Mouse (Mus musculus) gastrocnemius, adult 2 months (tissue): Measurements from ENCODE around the gene Plekhm2. TPM values are rescaled to one million over a fixed set of nuclear protein-coding genes. Genes with fewer than 3 reads are reported as not detected.

ENCODE experiments used
- DNase-seq: peaks from one replicate; pipeline ENCODE4 v3.0.0; 2022
- H3K27ac ChIP-seq: fragments of 200-600 bp; 2 replicates; pipeline ENCODE4 v1.8.1; 2022; ENCODE audit warnings: mild to moderate bottlenecking
- H3K4me3 ChIP-seq: fragments of 200-600 bp; 2 replicates; pipeline ENCODE4 v1.8.1; 2022; ENCODE audit warnings: mild to moderate bottlenecking, moderate library complexity
- CTCF ChIP-seq: fragments of 200-600 bp; IDR thresholded peaks from 2 replicates; pipeline ENCODE4 v1.8.1; 2022; ENCODE audit warnings: antibody characterized with exemption, mild to moderate bottlenecking, moderate library complexity
- intact Hi-C: fragments of 180-260 bp; cut with DNase I; formaldehyde crosslinking; loops from one replicate; pipeline ENCODE4 v1.15.1; 2025
- total RNA-seq, 2 experiments: library from RNA; stranded (reverse); gene quantifications; 2 replicates each; pipeline ENCODE4 v1.2.3; 2021

The Plekhm2 gene
- total RNA-seq, 2 experiments from 2014 or later = 32.9 to 34.7 TPM

DNA sequence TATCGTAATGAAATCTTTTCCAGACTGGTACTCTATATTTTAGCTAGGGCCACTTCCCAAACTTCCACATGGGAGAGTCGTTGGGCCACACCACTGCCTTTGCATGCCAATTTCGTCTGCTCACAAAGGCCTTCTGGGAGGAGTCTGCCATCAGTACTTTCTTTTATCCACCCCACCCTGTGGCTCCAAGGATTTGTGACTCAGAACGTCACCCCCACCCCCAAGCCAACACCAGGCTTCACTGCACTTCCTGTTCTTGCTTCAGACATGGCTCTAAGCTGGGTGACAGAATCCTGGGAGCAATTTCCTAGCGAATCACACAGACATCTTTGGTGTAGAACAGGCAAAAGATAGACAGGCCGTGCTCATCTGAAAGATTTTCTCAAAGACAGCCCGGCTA is 17.1 kb upstream of the Plekhm2 start:
- intact Hi-C loops = no loop called here
- no peak for TF ChIP-seq CTCF
- peak; percentile 53 for DNase-seq
- peak overlapping the region; percentile 53 for H3K27ac ChIP-seq
- no peak overlapping the region for H3K4me3 ChIP-seq

DNA sequence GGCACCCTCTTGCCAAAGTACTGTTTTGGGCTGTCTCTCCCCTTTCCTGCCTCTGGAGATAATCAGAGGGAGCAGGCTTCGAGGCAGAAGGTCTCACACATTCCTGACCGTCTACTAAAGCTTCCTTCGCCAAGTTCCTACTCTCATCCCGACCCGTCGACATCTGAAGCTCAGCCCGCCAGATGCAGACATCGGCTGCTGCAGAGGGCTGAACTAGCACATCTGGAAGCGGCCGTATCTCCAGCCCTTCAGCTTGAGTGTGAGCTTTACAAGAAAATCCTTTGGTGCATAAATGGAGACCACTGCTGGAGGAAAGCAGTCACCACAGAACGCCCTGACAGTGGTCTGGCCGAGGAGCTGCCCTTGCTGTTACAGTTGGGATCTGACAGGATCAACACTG is 16.2 kb upstream of the Plekhm2 start:
- DNase-seq = no peak
- no peak for TF ChIP-seq CTCF
- intact Hi-C loops = no loop called here
- Histone ChIP-seq H3K27ac (0 out of 2 replicates have a peak overlapping the region, but pooled peaks have one; percentile 12), H3K4me3 (no peak overlapping the region)

DNA sequence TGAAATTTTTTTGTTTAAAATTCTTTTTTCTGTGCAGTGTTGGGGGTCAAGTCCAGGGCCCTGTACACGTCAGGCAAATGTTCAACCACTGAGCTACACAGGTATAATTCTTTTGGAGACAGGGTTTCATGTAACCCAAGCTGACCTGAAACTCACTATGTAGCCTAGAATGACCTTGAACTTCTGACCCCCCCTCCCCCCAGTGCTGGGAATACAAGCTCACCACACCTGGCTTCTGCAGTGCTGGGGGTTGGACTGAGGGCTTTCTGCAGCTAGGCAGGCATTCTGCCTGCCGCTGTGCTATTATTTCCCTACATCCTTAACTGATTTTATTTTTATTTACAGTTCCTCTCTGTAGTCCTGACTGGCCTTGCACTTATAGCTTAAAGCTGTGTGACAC is 14.3 kb upstream of the Plekhm2 start:
- intact Hi-C loops = no loop called here
- DNase-seq = no peak
- TF ChIP-seq CTCF = no peak

DNA sequence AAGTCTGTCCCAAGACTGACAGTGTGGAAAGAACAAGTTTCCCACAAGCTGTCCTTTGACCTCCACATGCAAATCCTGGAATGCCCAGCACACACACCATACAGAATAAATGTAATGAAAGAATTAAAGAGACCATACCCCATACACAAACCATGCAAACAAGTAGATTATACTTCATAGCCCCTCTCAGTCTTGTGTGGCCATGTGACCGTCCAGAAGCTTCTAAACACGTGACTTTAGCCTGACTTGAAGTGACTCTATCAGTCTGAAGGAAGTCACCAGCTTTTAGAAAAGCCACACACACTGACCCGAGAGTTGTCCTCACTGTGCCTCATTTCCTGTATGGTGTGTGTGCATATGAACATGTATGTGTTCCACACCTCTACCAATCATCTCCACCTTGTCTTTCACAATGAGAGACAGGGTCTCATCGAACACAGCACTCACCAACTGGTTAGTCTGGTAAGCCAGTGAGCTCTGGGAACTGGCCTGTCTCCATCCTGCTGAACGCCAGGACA is 11.8 kb upstream of the Plekhm2 start:
- no peak for TF ChIP-seq CTCF
- DNase-seq = no peak
- H3K27ac ChIP-seq = no peak overlapping the region
- H3K4me3 ChIP-seq = no peak overlapping the region
- intact Hi-C loops = no loop called here

More for the DNA sequence above, 14.3 kb upstream of the Plekhm2 start:
- H3K4me3 ChIP-seq = no peak overlapping the region
- no peak overlapping the region for H3K27ac ChIP-seq

DNA sequence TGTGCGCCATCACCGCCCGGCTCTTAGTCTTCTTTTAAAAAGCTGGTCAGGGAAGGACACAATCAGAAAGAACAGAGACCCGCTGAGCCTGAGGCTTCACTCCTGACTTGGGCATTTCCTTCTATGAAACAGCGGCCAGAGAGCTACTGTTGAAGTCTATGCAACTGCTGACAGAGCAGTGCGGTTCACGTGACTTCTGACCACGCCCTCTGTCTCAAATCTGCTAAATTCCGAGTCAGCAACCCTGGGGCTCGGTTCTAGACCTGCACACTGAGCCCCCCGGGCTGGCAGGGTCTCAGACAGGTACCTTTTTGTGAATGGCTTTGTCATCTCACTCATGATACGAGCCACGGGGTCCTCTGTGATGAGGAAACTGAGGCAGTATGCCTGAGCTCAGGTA is 7.6 kb upstream of the Plekhm2 start:
- TF ChIP-seq CTCF = no peak
- Histone ChIP-seq H3K27ac (no peak overlapping the region), H3K4me3 (no peak overlapping the region)
- intact Hi-C loops = no loop called here
- no peak for DNase-seq

DNA sequence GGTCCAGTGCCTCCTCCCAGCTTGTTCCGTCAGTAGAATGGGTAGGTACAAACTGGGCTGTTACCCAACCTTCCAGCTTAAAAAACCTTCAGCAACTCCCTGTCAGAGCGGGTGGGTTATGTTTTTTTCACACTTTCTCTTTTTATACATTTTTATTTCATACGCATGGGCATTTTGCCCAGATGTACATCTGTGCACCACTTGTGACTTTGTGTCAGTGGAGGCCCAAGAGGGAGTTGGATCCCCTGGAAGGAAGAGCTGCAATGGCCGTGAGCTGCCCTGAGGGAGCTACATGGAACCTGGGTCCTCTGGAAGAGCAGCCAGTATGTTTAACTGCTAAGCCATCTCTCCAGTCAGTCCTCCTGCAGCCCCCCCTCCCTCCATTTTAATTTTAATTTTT is 6.7 kb upstream of the Plekhm2 start:
- Histone ChIP-seq H3K27ac (no peak overlapping the region), H3K4me3 (no peak overlapping the region)
- TF ChIP-seq CTCF = no peak
- intact Hi-C loops = no loop called here
- no peak for DNase-seq

DNA sequence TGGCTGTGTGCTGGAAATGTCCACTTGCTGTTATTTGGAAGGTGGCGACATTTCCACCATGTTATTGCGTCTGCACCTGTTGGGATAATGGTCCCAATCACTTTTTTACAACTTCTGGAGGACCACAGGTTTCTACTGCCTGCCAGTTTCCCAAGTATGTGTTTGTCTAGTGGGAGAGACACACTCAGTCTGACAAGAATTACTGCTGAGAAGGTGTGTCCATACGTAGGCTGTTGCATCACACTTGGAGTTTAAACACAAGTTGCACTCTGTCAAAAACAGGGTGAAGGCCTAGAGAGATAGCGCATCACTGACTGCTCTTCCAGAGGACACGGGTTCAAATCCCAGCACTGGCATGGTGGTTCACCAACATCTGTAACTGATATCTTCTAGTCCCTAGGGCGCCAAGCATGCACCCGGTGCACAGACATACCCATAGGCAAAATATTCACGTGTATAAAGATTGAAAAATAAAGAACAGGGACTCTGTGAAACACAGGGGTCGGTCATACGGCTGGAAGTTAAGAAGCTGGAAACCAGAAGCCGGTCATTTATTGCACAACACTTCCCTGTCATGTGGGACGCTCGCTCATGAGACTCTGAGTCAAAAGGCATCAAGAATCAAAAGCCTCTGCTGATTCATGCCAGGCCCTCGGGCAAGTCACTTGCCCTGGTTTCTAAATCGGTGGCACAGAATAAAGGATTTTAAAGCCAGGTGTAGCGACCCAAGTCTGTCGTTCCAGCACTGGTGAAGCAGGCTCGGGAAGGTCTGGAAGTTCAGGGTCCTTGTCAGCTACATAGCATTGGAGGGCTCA is 5.4 kb upstream of the Plekhm2 start:
- Histone ChIP-seq H3K4me3 (no peak overlapping the region), H3K27ac (peak overlapping the region; percentile 66)
- DNase-seq = peak; percentile 65
- TF ChIP-seq CTCF = no peak
- intact Hi-C loops = no loop called here

DNA sequence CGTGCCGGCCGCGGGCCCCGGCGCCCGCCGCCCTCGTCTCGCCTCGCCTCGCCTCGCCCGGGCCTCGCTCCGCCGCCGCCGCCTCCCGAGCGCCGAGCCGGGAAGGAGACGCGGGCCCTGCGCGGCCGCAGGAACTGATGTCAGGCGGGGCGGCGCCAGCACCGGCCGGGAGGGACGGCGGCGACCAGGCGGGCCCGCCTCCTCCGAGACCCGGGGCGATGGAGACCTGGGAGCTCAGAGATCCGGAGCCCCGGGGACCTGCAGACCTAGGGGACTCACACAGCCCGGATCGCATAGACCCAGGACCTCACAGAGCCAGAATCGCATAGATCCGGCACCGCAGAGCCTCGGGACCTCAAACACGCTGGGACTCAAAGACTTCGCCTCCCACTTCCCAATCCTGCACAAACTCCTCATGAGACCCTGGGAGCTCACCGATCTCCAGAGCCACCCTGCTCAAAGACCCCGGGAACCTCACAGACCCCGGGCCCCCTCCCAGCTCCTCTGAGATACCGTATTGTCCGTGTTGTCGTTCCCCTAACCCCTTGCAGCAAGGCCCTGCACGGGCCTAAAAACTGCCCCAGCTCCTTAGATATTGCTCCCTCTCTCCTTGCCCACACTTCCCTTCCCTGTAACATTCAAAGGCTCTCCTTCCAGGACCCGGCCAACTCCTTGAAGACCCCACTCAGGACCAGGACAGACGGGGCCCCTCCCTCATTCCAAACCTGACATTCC is 521 bp downstream of the Plekhm2 start:
- peak overlapping the region; percentile 95 for H3K4me3 ChIP-seq
- DNase-seq = peak; percentile 89
- H3K27ac ChIP-seq = peak overlapping the region; percentile 96
- intact Hi-C loops = loop anchor here (5.0 kb wide), 1 partner anchor 123 kb away; no protein-coding TSS in a partner anchor
- no peak for TF ChIP-seq CTCF

DNA sequence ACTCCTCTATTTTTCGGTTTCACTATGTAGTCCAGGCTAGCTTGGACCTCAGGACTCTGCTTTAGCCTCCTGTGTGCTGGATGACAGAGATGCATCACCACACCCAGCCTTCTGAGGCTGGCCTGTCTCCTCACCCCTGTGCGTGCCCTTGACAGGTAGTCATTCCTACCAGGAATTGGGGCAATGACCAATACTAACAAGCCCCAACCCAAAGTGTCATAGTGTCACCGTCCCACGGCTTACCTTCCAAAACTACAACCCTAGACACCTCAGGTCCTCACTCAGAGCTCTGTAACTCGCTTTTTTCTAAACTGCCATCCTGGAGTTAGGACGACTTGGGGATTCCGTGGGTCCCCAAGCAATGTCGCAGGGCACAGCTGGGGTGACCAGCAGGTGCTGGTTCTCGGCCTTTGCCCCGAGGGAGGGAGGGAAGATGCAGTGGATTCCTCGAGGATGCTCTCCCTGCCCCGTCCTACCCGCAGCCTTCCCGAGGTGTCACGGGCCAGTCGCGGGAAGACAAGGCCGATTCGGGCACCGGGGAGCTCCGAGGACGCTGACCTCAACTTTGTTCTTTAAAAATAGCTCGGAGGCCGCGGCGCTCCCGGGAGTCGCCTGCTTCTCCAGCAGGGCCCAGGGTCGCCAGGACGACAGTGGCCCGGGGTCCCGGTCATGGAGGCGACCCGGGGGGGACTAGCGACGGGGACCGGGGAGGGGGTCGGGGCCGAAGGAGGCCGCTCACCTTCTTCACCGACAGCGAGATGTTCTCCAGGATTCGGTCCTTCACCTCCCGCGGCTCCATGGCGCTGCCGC is 1.4 kb downstream of the Plekhm2 start:
- intact Hi-C loops = loop anchor here (5.0 kb wide), 1 partner anchor 124 kb away; no protein-coding TSS in a partner anchor
- peak; percentile 74 for DNase-seq

DNA sequence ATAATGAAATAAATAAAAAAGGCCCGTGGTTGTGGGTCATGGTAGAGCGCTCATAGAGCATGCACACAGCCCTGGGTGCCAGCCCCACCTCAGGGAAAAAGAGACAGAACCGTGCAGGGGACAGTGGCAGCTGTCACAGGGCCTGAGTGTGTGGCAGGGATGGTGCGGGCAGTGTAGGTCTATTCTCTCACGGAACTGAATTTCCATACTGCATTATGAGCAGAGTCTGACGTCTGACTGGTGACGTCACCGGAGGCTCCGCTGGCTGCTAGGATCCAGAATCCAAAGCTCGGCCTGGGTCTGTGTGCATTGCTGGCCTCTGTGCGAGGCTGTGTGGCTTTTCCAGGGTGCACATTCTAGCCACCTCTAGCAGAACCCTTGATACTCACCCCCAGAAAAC is 3.8 kb downstream of the Plekhm2 start:
- no peak overlapping the region for H3K27ac ChIP-seq
- H3K4me3 ChIP-seq = no peak overlapping the region
- intact Hi-C loops = loop anchor here (5.0 kb wide), 1 partner anchor 126 kb away; no protein-coding TSS in a partner anchor
- TF ChIP-seq CTCF = no peak
- no peak for DNase-seq

More for the DNA sequence above, 1.4 kb downstream of the Plekhm2 start:
- TF ChIP-seq CTCF = no peak
- Histone ChIP-seq H3K4me3 (peak overlapping the region; percentile 95), H3K27ac (peak overlapping the region; percentile 96)

DNA sequence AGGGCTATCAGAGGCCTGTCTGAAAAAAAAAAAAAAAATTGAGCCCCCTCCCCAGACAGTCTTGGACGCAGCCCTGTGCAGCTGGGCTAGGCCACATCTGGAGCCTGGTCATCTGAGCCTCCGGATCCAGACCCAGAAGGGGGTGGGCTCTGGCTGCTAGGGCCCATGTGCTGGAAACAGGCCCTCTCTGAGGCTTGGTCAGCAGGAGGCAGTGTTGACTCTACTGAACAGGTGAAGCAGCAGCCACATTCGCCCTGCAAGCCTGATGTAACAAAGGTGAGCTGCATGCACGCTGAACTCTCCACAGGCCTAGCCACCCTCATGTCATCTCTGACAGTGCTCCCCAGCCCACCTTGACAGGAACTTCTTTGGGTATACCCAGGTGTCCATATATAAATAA is 5.0 kb downstream of the Plekhm2 start:
- peak; percentile 60 for DNase-seq
- Histone ChIP-seq H3K4me3 (no peak overlapping the region), H3K27ac (peak overlapping the region; percentile 71)
- intact Hi-C loops = loop anchor here (5.0 kb wide), 1 partner anchor 128 kb away; no protein-coding TSS in a partner anchor
- TF ChIP-seq CTCF = peak; percentile 26; the same call in 1 of the 2 replicates

DNA sequence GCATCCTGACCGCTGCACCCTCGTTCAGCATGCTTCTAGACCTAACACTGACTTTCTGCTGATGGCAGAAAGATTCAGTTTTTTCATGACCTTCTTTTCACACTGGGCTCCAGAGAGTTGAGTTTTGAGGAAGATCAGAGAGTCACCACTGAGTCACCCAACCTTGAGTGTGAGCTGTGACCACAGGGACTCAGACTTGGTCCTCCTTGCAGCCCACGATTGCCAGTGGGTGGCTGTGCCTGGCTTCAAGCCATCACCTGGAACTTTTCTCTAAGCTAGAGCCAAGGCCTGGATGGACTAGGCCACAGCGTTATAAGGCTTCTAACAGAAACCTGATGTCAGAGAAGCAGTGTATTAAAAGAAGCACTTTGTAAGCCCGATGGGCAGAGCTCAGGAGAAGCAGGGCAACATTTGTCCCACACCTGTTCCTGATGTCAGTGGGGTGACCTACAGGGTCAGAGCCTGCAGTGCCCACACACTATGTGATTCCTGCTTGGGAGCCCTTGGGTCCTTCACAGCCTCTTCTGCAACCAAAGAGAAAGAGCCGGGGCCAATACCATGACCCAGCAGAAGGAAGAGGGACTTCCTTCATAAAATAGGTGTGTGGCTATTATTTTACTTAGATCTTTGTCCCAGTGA is 5.7 kb downstream of the Plekhm2 start:
- no peak for TF ChIP-seq CTCF
- peak overlapping the region; percentile 11; the same call in 1 of the 2 replicates for H3K4me3 ChIP-seq
- H3K27ac ChIP-seq = peak overlapping the region; percentile 71
- intact Hi-C loops = no loop called here
- no peak for DNase-seq
